Mouse (Mus musculus) embryo, embryonic 10 days (tissue): Measurements from ENCODE around the gene Vash2.
"Not testable (repeated sequence)": the region's sequence is repeated elsewhere in the genome, so short reads cannot be mapped to it uniquely, and the experiment has no call there.

Source experiments
- DNase-seq: peaks from one replicate; pipeline ENCODE4 v3.0.0-alpha.2; 2015; ENCODE audit warnings: low spot score

Vash2 gene

DNA sequence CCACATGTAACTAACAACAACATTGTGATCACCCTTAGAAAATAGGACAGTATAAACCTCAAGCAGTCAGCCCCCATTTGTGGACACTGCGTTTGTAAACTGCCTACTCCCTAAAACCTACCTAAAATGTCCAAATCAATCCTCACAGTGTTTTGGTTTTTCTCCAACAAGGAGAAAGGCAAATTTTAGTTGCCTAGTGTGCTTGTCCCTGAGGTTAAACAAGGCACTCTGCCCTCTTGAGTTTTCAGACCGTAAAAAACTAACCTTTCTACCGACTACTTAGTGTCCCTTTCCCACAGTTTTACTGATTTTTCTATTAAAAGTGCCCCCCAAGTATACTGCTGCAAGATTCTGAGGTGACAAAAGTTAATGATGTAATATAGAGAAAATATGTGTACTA is 51.8 kb downstream of the Vash2 start:
- DNase-seq = no peak

DNA sequence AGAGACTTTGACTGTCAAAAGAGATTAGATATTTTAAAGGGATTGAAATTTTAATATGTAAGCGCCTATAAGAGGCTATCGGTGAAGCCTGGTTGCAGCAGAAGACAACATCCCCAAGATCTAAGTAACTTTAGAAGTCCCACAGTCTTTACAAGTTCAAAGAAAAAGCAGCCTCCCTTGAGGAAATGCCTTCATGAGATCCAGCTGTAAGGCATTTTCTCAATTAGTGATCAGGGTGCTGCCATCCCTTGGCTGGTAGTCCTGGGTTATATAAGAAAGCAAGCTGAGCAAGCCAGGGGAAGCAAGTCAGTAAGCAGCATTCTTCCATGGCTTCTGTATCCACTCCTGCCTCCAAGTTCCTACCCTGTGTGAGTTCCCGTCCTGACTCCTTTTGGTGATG is 54.3 kb downstream of the Vash2 start, which contains the start of gene Angel2:
Angel2 (plus strand) TSS at position 301 of the 400 bp plus-strand sequence.
- not testable (repeated sequence) for DNase-seq

DNA sequence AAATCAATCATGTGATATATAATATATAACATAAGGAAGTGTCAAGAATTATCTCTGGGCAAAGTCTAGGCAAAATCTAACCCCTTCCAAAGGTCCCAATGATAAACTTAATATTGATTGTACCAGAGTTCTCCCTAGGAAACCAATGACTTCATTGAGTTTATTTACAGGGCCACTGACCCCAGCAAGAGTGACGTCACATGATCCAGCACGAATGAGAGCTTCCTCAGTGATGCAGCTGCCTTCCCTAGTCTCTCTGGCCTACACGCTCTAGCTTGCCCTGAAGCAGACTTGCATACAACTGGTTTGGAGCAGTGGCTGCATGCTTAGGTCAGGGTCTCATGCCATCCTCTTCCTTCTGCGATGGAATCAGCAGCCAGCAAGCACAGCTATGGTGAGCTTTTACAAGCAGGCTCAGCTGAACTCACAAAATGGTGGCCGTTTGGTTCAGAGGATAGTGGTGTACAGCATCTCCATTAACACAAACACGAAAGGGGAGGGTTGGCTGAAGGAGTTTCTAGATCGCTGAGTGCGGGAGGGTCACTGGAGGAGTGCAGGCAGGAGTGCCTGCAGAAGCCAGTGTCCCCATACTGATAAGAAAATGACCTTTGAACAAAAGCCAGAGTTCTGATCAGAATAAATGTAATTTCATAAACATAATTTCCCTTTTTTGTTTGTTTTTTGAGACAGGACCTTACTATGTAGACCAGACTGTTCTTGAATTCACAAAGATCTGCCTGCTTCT is 59.2 kb downstream of the Vash2 start:
- no peak for DNase-seq

DNA sequence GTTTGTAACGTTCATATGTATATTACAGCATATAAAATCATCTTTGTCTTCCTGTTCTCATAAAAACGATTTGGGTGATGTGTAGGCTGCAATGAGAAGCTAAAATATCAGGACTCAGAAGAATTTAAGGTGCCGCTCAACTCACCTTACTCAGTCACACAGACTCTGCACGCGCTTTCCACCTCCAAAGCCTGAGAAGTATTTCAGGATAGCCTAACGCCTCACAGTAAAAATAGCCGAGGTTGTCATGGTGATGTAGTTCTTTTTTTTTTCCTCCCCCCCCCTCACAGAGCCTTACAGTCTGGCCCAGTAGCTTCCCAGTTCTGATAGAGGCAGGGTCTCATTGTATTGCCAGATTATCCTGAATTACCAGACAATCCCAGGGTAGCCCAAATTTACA is 60.2 kb downstream of the Vash2 start:
- no peak for DNase-seq

DNA sequence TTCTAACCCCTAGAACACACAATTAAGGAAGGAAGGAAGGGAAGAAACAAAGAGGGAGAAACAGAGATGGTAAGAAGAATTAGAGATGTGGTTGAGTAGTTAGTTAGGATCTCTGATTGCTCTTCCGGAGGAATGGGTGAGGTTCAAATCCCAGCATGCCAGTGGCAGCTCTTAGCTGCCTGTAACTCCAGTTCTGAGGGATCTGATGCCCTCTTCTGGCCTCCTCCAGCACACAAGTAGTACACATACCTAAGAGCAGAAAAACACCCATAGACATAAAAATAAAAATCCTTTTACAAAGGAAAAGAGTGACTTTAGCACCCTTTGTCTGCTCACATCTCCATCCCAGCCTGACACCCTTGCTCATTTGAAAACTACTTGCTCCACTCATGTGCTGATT is 66.5 kb downstream of the Vash2 start:
- DNase-seq = no peak

DNA sequence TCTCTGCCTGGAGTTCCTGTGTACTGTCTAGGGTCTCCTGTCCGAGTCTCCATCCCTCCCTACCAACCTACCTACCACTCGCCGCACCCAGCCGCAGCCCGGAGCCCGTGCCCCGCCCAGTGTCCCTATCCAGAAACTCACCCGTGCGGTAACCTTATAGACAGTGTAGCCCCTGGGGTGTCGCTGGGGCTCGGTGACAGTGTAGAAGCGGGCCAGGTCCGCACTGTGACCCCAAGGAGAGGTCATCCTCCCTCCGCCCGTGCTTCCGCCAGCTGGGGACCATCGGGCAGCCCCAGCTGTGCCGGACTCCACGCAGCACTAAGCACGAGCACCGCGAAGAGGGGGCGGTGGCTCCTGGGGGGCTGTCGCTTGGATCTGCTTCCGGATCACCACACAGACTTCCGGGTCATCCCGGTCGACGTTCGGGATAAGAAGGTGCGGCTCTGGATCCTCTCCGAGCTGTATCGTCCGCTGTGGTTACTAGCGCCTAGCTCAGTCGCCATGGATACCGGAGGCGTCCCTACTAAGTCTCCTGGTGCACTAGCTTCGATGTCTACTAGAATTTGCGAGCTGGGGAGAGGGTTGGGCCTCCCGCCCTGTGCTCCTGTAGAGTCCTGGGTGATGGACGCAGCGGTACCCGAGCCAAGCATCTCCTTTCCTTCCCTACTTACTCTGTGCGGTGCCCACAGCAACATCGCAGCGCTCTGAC is 67.5 kb downstream of the Vash2 start, which contains the start of gene Rps6kc1:
Rps6kc1 (minus strand) TSS at position 356 of the 709 bp plus-strand sequence.
- DNase-seq = peak; percentile 86

DNA sequence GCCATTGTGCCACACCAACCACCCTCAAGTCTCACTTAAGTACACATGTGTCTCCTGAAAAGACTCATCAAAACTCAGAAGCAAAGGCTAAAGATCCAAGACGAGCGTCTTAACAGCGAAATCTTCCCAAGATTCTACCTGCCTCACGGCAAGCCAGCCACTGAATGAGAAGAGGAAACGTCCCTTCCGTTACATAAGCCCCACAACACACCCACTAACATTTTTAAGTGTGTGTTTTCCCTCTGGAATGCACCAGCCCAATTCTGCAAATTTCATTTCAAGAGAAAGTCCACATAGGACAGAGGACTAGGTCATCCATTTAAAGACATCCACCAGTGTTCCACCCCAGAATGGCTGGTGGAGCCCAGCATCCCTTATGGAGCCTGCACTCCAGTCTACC is 68.3 kb downstream of the Vash2 start:
- no peak for DNase-seq

DNA sequence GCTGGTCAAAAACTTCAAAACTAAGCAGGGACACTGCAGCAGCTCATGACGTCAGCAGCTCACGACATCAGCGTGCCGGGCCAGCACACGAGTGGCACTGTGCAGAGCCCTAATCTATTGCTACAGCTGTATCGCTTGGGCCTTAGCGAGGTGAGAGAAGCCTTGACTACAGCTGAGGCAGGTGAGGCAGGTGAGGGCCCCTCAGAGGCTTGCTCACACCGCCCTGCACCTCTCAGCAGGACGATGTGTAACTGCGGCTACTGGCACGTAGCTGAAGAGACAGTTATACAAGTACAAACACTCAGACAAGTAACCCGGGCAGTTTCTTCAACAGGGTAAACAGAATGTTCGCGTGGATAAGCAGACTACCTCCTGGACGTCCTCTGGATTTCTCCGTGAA is 74.4 kb downstream of the Vash2 start:
- DNase-seq = no peak

DNA sequence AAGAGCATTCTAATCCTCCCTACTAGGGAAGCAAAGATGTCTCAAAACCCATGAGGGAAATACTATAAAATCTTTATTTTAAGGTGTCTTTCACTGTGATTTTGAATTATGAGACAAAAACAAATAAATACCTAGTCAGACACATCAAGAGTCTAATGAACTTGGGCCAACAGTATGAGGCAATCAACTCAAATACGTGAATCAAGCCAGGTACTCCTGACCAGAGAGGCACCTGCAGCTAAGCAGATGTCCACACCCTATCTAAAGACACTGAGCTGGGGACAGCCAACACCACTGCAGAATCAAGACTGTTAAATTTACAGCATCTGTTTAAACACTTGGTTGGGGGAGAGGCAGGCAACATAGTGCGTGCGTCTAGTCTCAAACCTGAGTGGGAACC is 75.0 kb downstream of the Vash2 start:
- DNase-seq = no peak

DNA sequence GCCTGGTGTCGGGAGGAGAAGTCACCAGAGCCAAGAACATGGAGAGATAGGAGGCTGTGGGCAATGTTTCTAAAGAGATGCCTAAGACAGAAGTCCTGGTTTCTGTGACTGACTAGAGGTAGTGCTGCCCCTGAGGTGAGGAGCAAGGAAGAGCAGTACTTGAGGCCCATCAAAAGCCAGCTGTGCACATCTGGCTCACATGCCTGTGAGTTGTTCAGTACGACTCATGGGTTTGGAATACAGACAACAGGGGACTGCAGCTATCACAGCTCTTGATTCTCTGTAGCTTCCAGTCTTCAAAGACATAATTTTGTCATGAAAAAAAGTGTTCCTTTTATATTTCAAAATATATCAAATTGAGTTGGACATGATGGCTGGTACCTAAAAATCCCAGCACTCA is 78.0 kb downstream of the Vash2 start:
- no peak for DNase-seq

DNA sequence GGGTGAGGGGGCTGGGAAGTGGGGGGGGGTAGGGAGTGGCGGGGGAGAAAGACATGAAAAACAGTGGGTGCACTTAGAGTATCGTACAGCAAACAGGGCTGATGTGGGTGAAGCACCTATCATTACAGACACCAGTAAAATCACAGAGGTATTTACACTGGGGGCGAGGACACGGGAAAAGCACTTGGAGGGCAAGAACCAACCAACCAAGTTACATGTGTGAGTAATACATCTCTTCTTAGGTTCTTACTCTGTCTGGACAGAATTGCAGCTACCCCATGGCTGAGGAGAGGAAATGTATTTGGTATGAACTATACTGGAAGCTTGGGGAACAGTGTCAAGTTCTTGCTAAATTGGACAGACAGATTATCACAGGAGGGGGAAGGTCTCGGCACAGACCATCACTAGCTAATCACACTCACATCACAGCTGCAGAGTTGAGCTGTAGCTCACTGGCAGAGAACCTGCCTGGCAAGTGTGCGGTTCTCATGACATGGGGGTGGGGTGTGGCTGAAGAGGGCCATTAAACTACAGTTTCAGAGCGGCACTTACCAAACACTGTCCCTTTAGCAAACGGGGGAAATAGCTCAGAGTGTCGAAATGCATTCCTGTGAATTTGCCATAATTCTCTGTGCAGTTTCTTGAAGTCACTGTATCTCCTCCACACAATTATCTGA is 80.1 kb downstream of the Vash2 start:
- no peak for DNase-seq

DNA sequence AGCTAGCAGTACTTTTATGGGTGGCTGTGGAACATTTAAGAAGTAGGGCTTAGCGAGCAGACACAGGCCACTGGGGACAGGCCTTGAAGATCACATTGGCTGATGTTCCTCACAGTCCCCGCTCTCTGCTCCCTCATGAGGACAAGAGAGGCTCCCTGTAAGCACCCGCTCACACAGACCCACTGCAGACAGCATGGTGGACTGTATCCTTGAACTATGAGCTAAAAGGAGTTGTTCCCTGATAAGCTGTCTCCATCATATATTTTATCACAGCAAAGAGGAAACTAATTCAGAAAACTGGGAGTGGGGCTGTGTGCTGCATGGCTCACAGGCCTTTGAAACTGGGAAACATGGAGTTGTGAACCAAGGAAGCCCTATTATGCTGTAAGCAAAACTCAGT is 80.9 kb downstream of the Vash2 start:
- no peak for DNase-seq
